Mouse (Mus musculus): ENCODE measurements at regions not wholly inside any gene's neighbourhood (a gene's known extent, or its start where the extent isn't known, plus 50 kb on each side); places are given as distances from the start of the nearest gene placed in this dataset.
"Not testable (repeated sequence)": the region's sequence is repeated elsewhere in the genome, so short reads cannot be mapped to it uniquely, and the experiment has no call there.

DNA sequence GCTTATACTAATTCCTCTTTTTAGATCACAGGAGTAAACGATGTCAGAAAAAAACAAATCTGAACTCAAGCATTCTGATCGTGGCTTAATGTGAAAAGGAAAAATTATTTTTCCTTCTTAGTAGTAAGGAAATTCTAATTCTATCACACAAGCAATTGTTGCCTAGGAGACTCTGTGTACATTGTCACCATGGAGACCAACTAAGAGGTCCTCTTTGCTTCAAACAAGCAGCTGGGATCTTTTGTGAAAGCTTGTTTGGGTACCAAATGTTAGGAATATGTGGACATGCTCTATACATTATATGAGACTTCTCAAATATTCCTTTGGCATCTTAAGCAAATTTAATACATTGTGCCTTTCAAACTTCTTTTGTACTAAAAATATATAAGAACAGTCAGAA is 345.9 kb upstream of the Atp10a start:
- no peak for DNase-seq

DNA sequence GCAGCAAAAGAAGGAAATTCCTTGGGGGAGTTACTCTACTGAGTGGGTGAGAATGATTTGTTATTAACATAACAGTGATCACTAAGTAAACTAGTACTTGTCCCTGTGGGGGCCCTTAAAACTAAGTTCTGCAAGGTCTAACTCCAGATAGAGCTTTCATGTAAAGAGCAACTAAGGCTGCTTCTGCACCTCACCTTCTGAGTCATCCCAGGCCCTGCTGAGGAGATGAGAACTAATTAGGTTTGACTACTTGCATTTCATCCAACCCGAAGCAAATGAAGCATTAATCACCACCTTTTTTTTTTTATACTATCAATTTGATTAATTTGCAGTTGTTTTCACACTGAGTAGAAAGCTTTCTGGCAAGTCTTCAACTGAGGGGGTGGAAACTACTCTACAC is 333.6 kb upstream of the Atp10a start:
- no peak for DNase-seq

DNA sequence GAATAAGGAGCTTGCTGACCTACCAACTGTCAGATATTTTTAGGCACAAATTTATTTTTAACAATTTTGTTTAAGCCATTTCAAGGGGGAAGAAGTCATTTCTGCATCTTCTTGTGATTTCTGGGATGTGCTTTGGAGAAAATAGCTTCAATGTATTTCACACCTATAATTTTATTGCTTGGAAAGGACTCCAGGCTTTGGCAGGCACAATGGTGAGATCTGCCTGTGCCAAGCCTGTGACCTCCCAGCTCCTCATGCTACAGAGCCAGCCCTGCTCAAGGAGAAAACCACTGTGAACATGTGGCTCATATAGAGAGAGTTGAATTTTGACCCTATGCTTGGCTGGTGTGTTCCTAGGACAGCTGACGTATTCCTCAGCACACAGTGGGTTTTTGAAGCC is 288.6 kb upstream of the Atp10a start:
- no peak for DNase-seq

DNA sequence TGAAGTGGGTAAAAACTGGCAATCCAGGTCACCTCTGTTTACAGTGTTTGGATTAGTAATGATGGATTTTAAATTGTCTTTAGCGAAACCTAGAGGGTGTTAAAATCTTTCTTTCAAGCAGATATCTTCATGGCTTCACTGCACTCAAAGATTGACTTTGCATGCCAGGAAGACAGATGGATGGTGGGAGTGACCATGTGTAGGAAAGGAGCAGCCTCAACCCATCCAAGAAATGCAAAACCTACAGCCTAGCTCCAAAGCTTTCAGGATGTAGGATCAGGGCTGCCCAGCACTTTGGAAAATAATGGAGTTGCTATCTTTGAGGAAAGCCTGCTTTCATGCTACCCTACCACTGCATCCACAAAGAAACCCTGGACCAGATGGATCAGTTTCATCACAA is 272.6 kb upstream of the Atp10a start:
- no peak for DNase-seq

DNA sequence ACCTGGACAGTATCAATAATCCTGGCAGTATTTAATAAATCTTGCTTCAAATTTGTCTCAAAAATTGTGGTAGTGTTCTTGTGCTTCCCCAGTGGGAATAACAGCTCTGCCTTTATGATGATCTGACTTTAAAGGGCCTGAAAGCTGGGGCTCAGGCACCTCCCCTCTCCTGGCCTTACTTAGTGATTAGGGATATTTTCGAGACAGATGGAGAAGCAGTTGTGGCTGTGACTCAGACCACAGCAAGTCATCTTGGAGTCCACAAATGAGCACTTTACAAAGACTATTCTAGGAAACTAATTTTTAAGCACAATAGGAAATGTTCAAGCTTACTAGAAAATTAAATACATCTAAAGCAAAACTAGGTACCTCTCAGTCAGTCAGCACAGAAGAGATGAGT is 267.6 kb upstream of the Atp10a start:
- no peak for DNase-seq

DNA sequence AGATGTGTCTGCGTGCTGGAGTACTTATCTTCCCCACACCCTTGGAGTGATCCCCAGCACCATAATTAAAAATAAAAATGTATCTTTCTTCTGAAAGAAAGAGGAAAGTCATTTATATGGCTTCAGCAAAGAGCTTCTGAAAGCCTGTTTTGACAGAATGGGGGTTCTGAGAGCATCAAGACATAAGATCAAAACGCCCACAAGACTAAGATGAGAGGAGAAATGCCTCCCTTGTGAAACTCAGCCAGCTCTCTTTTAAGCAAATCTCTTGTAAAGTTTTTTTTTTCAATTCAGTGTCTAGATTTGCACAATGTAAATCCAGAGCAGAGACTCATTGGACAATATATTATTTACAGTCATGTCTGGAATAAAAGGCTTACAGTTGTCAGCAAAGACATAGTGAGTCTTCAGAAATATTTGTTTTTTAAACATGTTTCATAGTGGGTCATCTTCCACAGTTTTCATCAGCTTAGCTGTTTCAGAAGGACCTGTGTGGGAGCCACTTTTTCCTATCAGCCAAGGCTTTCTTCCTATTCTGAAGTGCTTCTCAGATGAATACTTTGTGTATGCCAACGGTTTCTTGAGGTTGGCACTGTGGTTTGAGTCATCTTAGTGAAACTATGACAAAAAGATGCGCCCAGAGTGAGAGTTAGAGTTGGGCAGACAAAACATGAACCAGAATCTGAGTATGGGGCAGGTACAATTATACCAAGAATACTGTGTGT is 263.4 kb upstream of the Atp10a start:
- no peak for DNase-seq

DNA sequence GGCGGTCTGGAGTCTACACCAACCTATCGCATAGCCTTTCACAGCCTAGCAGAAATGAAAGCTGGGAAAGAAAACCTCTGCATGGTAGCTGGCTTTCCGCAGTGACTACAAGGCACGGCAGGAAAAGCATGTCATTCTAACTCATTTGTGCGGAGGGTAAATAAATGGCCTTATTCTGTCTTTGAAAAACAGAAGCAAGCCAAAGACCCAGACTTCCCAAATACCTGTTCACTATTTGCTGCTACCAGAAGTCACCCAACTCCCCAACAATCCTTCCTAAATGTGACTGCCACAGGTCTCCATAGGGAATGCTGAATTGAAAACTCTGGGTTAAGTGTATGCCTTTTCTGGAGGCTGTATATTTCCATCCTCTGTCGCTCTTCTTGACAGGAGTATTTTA is 258.0 kb upstream of the Atp10a start:
- DNase-seq: no peak

DNA sequence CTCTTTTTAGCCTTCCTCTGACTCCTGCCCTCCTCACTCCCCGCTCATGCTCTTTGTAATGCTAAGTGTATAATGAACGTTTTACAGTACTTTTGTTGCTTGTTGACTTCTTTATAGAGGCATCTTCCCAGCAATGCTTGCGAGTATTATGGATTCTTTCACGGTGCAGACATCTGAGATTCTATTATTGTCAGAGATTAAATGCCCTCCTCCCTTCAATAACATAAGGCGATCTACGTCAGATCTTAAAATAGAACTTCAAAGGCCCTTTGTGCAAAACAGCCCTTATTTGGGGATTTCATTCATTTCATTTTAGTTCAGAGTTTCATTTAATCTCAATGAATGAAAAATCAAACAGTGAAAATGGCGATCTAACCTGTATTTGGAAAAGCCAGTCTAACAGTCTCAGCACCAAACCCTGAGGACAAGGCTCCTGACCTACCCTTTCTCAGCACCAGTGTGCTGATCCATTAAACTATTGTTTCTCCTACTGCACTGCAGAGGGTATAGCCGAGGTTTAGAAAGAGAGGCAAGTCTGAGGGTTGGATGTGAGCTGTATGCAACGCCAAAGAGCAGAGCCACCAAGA is 257.3 kb upstream of the Atp10a start:
- DNase-seq: no peak

DNA sequence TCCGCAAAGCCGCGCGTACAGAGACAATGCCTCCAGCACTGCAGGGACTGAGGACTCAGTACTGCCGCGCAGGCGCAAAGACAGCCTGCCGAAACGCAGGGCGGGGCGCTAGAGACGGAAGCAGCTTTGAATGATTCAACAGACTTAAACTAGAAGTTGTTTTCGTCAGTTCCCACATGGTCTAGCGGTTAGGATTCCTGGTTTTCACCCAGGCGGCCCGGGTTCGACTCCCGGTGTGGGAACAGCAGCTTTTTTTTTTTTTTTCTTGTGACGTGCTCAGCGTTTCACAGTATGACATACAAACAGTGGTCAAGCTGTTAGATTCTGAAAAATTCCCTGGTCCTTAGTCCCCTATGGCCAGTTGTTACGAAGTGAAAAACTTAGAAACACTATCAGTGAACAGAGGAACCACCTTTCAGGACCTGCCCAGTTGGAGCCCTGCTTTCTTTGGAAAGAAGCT is 256.8 kb upstream of the Atp10a start:
- peak; percentile 93 for DNase-seq

DNA sequence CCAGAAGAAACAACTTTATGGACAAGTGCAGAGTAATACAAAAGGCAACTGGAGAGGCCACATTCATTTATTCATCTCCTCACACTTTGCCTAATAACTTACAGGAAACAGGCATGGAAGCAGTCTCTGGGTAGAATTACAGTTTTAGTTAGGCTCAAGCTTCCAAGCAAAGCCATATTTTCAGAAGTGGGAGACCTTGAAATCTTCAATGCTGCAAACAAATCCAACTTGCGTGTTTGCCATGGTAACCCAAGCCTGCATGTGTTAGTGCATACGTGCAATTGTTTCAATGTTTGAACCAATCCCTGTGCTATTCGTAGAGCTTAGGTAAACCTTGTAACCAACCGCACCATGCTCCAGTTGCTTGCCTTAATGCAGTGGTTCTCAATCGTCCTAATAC is 256.3 kb upstream of the Atp10a start:
- no peak for DNase-seq

DNA sequence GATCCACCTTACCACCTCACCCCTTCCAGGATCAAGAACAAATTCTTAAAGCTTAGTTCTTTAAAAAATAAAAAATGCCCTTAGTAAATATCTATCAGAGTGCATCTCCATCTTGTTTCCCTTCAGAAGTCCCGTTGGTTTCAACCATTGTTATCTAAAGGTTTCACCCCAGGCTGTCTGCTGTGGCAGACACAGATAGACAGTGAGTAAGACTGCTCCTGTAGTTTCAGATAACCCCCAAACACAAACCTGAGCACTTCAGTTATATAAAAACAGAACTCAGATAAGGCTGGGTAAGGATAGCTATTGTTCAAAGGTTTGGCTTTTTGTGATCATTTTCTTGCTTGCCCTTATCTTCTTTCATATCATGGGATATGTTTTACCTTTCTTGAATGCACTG is 255.4 kb upstream of the Atp10a start:
- no peak for DNase-seq

DNA sequence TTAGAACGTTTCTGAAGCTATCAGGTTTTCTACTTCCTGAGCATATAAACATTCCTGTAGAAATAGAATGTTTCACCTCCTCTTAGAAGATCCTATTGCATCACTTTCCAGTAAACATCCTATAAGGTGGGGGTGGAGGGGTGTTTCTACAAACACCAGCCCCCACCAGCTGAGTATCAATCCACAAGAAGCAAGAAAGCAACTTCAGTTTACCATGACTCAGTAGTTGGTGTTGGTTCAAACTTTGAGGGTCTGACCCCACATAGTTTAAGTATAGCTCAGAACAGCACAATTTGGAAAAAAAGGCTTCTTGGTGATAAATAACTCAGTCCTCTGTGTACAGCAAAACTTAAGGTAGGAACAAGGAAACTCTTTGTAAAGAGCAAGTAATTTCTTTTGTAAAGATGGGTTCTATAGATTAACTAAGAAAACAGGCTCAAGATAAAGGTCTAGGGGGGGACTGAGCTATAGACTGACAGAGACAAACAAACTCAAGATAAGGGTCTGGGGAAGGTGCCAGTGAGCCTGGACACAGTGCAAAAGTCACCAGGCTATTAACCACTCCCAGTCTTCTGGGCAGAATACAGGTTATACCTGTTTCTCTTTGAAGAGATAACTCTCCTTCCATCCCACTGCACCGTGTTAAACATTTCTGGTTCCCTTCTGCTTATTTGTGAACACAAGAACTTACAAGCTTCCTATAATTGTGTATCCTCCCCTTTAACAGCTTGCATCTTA is 218.9 kb upstream of the Atp10a start:
- DNase-seq: no peak

DNA sequence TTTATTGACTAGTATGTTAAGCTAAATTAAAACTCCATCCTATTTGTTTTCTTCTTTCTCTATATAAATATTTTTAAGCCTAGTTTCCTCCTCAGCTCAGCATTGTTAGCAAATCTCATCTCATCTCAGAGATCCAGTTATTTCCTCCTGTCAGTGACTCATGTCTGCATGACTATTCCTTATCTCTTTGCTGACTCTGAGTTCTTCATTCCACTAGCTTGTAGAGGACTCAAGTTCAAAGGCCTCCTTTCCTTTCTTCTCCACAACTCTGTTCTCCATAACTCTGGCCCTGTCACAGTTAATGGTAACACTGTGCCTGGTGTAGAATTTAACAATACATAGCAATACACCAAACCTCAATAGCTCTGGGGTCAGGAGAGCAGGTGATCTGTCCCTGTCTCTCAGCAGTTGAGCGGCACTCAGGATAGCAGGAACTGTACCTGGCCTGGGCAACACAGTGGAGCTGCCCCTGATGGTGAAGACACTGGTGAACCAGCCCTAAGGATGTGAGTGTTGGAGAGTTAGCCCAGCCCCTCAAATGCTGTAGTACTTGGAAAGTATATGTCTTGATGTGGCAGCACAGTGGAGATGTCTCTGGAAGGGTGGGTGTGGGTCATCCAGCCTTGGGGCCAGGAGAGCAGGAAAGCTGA is 213.3 kb upstream of the Atp10a start:
- no peak for DNase-seq

DNA sequence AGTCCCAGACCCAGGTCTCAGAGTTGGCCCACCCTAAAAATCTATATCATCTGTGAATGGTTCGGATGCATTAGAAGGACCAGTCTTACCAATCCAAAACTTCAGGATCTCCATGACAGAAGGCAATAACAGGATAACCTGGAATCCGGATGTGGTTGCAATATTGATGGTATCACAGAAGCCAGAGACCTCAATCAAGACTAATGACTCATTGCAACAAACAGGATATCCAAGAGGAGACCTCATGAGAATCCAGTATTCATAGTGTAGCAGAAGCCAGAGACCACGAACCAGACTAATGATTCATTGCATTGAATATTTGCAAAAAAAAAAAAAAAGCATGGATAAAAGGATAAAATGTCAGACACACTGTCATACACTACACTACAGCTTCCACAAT is 212.7 kb upstream of the Atp10a start:
- DNase-seq: no peak

DNA sequence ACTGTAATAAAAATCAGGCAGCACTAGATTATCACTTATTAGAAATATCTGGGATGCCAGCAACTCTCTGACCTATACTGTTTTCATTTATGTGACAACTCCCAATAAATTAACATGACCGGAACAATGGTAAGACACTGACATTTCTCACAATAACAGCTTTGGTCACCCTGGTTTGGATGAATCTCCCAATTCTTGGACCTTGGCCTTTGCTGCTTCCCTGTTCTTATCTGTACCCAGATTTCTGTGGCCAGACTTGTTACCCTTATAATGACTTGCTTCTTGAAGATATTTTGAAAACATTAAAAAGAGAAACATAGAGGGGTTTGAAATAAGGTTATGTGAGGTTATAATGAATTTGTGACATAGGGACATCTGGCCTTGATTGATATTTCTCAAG is 210.2 kb upstream of the Atp10a start:
- no peak for DNase-seq

DNA sequence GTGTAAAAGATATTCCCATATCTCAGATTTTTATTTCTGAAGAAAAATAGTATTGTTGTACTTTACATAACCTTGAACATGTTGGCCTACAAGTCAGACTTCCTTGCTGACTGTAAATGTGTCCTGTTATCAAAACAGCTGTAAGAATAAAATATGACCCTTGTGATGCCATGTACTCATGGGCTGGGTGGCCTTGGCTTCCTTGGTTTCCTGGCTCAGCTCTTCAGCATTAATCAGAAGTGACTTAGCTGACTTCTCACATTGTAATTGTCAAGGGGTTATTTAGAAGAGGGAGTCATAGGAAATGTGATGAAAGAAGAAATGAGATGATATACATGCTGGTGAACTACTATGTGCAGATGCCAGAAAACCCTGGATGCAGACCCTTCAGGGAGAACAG is 209.7 kb upstream of the Atp10a start:
- DNase-seq: peak; percentile 27

DNA sequence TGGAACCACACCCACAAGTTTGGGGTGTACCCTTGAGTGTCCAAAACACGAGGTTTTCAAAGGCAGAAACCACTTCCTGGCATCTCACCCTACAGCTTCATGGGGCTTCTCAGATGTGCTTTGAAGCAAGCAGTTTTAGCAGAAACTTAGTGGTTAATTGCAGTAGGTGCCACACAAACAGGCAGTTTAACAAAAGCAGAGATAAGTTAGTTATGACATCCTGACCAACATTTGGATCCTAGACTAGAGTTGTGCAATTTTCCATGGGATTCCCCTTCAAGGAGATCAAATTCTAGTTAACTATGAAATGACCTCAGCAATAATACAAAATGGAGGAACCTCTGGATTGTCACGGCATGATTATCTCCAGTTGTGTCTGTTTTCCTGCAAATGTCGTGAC is 207.2 kb upstream of the Atp10a start:
- DNase-seq: no peak

DNA sequence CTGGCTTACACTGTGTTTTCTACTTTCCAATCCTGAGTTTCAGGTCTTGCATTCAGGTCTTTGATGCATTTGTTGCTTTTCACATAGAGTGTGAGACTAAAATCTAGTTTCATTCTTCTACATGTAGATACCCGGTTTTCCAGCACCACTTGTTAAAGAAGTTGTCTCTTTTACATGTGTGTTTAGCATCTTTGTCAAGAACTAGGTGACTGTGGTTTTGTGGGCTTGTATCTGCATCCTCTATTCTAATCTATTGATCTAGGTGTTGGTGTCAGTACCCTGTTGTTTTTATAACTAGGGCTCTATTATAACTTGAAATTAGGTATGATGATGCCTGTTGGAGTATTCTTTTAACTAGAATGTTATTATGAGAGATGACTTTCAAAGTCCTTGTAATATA is 204.0 kb upstream of the Atp10a start:
- no peak for DNase-seq

DNA sequence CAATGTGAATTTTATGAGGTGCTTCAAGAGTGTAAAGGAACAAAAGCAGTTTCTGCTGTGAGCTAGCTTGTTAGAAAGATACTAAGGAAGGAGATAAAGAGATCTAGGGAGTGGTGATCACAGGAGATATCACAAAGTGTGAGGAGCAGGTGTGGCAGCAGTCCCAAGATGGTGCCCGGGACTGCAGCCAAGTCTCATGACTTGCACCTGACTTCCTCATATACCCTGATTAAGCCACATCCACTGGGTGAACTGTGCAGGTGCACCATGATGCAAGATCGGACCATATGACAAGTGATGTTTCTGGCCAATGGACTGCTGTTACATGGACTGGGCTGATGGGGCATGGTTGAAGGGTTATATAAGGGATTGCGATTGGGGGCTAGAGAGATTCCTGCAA is 197.8 kb upstream of the Atp10a start:
- DNase-seq: not testable (repeated sequence)

DNA sequence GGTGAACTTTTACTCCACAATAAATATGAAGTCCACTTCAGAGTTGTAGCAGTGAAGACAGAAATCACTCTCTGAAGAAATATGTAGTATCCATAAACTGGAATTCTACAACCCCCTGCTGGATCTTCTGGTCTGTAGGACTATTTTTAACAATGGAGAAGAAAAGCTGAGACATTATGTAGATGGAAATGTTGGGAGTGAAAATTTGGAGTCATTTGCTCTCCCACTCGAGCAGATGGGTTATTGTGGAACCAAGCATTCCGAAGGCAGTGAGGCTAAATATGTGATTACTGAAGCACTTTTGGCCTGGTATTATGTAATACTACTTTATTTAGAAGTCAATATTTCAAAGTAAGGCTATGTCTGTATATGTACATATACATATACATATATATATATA is 195.0 kb upstream of the Atp10a start:
- no peak for DNase-seq

DNA sequence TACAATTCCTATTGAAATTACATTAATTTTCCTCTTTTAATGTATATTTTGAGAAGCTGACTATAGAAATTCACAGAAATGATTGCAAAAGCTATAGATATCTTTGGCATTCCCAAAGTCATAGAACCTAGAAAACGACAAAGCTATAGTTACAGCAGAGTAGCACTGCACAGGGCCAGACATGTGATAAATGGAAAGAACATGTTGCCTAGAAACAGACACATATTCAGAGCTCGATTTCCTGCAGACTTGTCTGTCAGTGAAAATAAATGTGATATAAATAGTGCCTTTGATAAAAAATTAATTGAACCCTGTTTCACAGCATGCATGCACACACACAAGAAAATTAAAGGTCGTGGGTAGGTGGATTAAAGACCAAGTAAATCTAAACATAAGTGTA is 182.8 kb upstream of the Atp10a start:
- no peak for DNase-seq

DNA sequence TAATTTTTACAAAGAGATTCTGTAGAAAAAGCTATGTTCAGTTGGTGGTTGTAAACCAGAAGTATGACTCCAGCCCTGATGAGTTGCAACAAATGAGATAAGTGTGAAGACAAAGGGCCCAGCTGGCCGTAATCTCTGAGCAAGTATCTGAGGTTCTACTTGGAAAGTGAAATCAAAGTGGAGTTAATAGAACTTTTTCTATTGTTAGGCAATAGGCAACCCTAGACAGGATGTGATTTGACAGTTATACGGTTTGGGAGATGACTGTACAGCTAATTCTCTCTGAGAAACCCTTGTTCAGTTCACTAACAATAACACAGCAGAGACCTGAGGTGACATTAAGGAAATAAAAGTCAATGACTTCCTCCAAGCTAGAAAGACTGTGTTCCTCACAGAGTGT is 180.8 kb upstream of the Atp10a start:
- no peak for DNase-seq

DNA sequence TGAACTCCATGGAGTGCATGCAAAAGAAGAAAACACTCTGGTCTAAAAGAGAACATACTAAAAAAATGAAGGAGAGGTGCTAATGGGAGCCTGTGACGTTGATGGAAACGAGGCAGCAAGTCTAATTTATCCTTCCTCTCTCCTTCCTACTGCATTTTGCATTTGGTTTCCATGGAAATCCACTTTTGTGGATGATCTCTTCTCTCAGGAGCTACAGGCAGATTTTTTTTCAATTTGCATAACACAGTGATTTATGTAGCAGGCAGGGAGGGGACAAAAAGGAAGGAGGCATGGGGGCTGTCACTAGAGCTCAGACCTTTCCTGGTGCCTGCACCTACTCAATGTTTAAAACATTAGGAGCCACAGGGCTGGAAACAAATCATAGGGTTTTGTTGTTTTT is 167.7 kb upstream of the Atp10a start:
- DNase-seq: no peak
